Mouse (Mus musculus): ENCODE results near the gene Scly.

Gene Scly

DNA sequence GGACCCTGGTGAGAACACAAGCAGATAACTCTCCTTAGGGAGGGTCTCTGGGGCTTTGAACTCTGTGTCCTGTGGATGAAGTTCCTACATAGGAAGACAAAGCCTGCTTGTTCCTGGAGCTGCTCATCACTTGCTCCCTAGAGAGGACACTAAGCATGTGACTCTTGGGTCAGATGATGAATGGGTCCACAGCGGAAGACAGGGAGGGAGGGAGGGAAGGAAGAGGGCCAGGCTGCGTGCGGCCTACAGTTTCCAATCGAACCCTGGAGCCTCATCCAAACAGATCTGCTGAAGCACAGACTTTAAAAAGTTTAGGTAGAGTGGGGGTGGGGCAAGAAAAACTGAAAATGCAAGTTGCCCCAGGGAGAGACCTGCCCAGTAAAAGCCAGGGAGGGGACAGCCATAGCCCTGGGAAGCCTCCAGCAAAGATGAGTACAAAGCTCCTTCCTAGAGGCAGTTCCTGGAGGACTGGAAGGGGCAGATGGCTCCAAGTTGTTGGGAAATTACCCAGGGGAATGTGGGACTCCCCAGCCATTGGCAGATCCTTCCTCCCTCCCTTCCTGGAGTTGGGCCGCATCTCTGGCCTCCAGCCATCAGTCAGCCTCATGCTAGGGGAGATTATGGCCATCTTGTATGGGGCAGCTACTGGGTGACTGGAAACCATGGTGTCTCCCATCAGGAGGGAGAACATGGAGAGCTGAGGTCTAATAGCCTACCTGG lies 1.7 kb downstream of the Scly start:
- DNase-seq (ENCODE audit: low read depth, low spot score) = peak; percentile 70

DNA sequence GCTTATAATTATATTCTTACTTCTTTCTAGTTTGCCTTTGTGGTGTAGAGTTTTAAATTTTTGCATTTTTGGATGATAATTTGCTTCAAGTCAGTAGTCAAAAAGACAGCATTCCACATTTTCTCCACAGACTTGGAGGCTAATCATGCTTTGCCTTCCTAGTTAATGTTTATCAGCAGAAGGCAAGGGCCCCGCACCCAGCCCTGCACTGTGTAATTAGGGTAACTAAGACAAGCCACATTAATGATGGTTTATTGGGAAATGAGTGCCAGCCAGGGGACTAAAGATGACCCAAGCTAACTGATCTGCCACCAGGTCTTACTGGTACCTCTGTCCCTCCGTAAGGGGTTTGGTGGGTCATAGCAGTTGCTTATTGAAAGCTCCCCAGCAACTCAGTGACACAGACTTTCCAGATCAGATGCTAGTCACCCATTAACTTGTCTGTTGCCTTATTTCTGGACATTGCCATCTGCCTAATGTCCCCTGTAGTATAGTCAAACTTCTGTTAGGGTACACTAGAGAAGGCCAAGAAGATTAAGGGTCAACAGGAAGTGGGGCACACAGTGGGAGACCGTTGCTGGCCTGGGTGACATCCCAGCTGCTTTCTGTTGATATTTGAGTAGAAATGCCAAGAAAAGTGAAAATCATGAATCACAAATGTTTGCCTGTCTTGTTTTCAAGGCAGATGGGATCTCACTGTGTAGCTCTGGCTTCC lies 3.2 kb downstream of the Scly start:
- no peak for DNase-seq (ENCODE audit: low read depth, low spot score)

GRCm38 (mm10) chr1:91302021-91302420 lies 3.9 kb downstream of the Scly start:
- DNase-seq (ENCODE audit: low read depth, low spot score) = no peak

- no peak for DNase-seq (ENCODE audit: low read depth, low spot score)
Measured at GRCm38 (mm10) chr1:91304621-91305020, 6.5 kb downstream of the Scly start.

GRCm38 (mm10) chr1:91309366-91310085 lies 11.4 kb downstream of the Scly start:
- no peak for DNase-seq (ENCODE audit: low read depth, low spot score)

GRCm38 (mm10) chr1:91312273-91312672 lies 14.1 kb downstream of the Scly start:
- DNase-seq (ENCODE audit: low read depth, low spot score) = no peak

- DNase-seq (ENCODE audit: low read depth, low spot score) = no peak
Measured at GRCm38 (mm10) chr1:91313251-91313650, 15.1 kb downstream of the Scly start.

DNA sequence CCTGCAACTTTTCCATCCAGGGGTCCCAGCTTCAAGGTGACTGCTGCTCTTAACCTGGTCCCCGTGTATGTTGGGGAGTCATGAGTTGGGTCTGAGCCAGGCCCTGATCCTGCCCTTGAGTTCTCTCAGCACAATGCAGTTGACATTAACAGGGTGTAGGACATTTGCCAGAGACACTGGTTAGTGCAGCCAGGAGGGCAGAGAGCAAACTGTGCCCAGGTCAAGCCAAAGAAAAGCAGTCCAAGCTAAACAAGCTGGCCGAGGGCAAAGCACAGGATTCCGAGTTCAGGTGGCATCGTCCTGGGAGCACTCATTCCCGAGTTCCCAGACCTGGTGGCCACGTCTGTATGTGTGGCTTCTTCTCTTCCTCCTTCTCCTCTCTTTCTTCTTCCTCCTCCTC lies 19.5 kb downstream of the Scly start:
- no peak for DNase-seq (ENCODE audit: low read depth, low spot score)

GRCm38 (mm10) chr1:91321760-91322438 lies 23.8 kb downstream of the Scly start, which contains the start of gene Espnl:
Gene Espnl, plus strand, starts transcription at chr1:91322075.
- no peak for DNase-seq (ENCODE audit: low read depth, low spot score)

DNA sequence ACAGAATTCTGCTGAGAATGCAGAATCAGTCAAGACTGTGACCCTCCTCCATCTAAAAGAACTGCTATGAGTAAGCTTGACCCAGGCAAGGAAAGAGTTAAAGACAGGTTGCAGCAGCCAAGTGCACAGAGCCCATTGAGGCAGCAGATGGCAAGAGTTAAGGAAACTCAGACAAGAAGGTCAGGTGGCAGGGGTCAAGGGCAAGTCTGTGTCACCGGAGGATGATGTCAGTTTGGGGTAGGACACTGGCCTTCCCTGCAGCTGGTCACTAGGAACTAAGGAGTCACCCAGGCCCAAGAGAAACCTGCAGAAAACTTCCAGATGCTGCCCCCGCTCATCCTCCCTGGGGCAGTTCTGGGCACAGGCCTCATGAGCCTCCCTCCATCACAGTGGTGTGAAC lies 26.5 kb downstream of the Scly start:
- DNase-seq (ENCODE audit: low read depth, low spot score) = no peak

DNA sequence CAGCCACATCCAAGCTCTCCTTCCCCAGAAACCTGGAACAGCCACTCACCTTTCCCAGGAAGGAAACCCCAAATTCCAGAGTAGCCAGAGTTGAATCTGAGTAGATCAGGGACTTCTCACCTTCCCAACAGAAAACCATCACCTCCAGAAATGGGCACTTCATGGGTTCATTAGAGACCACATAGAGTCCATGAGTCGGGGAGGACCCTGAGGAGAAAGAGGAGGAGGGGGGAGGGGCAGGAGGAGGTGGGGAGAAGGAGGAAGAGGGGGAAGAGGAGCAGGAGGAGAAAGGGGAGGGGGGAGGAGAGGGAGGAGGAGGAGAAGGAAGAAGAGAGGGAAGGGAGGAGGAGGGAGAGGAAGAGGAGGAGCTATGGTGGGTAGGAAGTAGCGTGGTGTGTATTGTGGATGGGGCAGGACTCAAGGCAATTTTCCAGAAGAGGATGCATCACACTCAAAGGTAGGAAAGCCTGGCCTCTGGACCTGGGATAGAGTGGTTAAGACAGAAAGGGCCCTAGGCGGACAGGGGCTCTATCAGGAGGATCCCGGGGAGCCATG lies 27.4 kb downstream of the Scly start:
- DNase-seq (ENCODE audit: low read depth, low spot score) = no peak

GRCm38 (mm10) chr1:91332102-91332501 lies 34.0 kb downstream of the Scly start:
- no peak for DNase-seq (ENCODE audit: low read depth, low spot score)

DNA sequence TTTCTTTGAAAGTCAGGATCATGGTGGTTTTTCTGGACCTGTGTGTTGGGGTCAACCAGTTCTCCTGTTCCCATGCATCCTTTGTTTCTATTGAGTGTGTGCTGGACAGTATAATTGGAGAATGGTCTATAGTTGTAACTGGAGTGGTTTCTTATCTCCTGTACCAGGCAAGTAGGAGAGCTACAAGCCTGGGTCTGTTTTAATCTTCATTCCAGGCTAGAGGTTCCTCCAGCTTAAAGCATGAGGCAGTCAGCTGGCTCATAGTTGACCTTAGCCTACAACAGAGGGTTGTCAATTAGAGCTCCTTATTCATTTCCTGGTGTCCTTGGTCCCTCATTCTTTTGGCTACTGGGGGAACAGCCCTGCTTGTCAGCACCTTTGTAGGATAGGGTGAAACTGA lies 35.4 kb downstream of the Scly start:
- DNase-seq (ENCODE audit: low read depth, low spot score) = no peak

- no peak for DNase-seq (ENCODE audit: low read depth, low spot score)
Measured at GRCm38 (mm10) chr1:91337355-91337754, 39.2 kb downstream of the Scly start.

DNA sequence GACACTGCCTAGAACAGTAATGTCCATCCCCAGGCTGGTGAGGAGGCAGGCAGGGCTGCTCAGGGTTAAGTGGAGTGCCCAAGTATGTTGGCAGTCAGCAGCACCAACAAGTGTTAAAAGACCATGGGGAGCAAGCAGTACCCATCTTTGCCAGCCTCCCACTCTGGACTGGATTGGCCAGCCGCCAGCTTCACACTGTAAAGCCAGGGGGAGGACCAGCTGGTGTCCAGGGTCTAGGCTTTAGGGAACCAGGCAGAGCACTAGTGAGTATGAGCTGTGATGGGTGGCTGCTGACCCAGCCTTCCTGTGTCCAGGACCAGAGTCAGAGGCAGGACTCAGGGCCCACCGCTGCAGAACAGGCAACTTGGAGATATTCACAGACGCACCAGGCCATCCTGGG lies 45.9 kb downstream of the Scly start:
- no peak for DNase-seq (ENCODE audit: low read depth, low spot score)

- DNase-seq (ENCODE audit: low read depth, low spot score) = no peak
Measured at GRCm38 (mm10) chr1:91344921-91345685, 47.0 kb downstream of the Scly start.

DNA sequence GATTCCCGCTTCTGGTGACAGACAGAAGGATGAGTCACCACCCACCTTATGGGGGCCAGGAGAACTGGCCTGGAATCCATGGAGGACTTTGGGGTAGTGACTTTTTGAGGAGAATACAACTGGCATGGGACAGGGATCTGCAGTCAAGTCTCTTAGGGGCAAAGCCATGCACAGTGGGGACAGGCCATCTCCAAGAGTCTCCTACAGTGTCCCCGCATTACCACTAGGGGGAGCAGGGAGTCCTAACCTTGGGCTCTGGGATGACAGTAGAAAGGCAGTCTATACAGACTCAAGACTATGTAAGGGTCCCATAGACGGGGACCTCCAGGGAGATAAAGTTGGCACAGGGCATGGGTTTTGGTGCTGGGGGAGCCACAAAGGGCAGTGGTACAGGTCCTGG lies 48.8 kb downstream of the Scly start:
- DNase-seq (ENCODE audit: low read depth, low spot score) = peak; percentile 63

DNA sequence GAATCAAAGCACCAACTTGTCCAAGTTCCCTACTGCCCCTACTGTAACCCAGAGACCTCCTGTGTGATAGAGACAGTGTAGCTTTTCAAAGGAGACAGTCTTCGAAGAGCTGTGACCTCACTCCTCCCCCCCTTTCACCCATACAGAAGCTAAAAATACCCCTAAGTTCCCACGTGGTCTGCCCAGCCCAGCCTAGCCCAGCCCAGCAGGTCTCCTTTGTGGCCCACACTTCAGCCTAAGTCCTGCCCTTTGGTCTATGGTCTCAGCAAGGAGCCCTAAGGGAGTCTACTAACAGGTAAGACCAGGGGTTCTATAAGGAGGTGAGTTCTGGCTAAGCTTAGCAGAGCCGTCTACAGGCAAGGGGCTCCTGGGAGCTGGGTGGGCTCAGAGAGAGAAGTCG lies 52.7 kb downstream of the Scly start, which contains the start of gene Klhl30:
Gene Klhl30, plus strand, starts transcription at position 176 of the 400 bp plus-strand sequence.
- DNase-seq (ENCODE audit: low read depth, low spot score) = peak; percentile 68

GRCm38 (mm10) chr1:91351249-91351648 lies 53.1 kb downstream of the Scly start:
- DNase-seq (ENCODE audit: low read depth, low spot score) = no peak

GRCm38 (mm10) chr1:91352277-91352676 lies 54.1 kb downstream of the Scly start:
- DNase-seq (ENCODE audit: low read depth, low spot score) = no peak

DNA sequence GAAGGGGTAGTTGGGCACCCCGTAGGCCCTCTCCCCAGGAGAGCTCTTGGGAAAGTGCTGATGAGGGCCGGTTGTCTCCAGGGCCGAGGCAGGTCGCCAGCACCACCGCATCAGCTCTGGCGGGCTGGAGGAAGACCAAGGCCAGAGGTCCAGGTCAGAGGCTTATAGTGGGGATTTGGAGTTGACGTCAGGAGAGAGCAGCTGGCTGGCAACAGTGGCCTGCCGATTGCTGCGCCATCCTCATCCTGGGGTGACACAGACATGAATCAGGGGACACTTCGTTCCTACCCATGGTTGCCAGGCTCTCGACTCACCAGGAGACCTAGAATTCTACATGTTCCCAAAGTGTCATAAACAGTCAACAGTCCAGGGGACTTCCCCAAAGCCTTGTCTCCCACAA lies 58.0 kb downstream of the Scly start:
- DNase-seq (ENCODE audit: low read depth, low spot score) = peak; percentile 52

All from skeletal muscle tissue, adult 2 months (tissue).